Mouse (Mus musculus): ENCODE data around the gene Tnfrsf12a.

- TF ChIP-seq POLR2A (IDR thresholded peaks at IDR 0.05; ENCODE audit: low read depth, low read length): peak; percentile 69
- TF ChIP-seq CTCF (IDR thresholded peaks at IDR 0.05; ENCODE audit: extremely low read depth, insufficient read depth, insufficient read length, insufficient replicate concordance): no peak
These were observed 48.9 kb upstream of the Tnfrsf12a start, which contains the start of gene Pkmyt1 for GRCm38 (mm10) chr17:23725999-23726757.
